Mouse (Mus musculus) embryonic facial prominence, embryonic 15.5 days (tissue): ENCODE data around the gene Shld1. TPM values are rescaled to one million over a fixed set of nuclear protein-coding genes. Genes with fewer than 3 reads are reported as not detected.

Experiments used
- ATAC-seq: fragments of 200-750 bp; cut with Nextera tagmentation; 2 replicates; pipeline ENCODE4 v1.8.0; 2017; ENCODE audit warnings: low read depth, moderate TSS enrichment; ENCODE audit not compliant: insufficient number of reproducible peaks, low FRiP score, low TSS enrichment
- H3K27ac ChIP-seq: fragments of 300-500 bp; sonication (generic); replicated peaks from 2 replicates; pipeline ENCODE4 v1.5.1; 2015; ENCODE audit warnings: mild to moderate bottlenecking, inconsistent platforms
- H3K27me3 ChIP-seq: fragments of 300-500 bp; sonication (generic); 2 replicates; pipeline ENCODE4 v1.6.1; 2015; ENCODE audit warnings: inconsistent platforms
- H3K36me3 ChIP-seq: fragments of 300-500 bp; sonication (generic); 2 replicates; pipeline ENCODE4 v1.6.1; 2015; ENCODE audit warnings: mild to moderate bottlenecking, inconsistent platforms
- H3K4me1 ChIP-seq: fragments of 300-500 bp; sonication (generic); 2 replicates; pipeline ENCODE4 v1.6.1; 2015; ENCODE audit warnings: inconsistent platforms
- H3K4me2 ChIP-seq: fragments of 300-500 bp; sonication (generic); replicated peaks from 2 replicates; pipeline ENCODE4 v1.6.1; 2015; ENCODE audit warnings: mild to moderate bottlenecking, inconsistent platforms
- H3K4me3 ChIP-seq: fragments of 300-500 bp; sonication (generic); replicated peaks from 2 replicates; pipeline ENCODE4 v1.5.1; 2015; ENCODE audit warnings: mild to moderate bottlenecking, inconsistent platforms
- H3K9ac ChIP-seq: fragments of 300-500 bp; sonication (generic); 2 replicates; pipeline ENCODE4 v1.6.1; 2015; ENCODE audit warnings: inconsistent platforms
- H3K9me3 ChIP-seq: fragments of 300-500 bp; sonication (generic); replicated peaks from 2 replicates; pipeline ENCODE4 v1.6.1; 2016; ENCODE audit warnings: inconsistent platforms
- WGBS: fragments of 180-500 bp; shearing (Covaris S2); methylation state at CpG from one replicate; pipeline ENCODE4 v1.1.7; 2015; 5-methylcytosine and 5-hydroxymethylcytosine counted together
- polyA plus RNA-seq: library from polyadenylated mRNA; unstranded; fragments of >200 nt; fragmentation: Nextera tagmentation; extraction: Ambion mirVana; gene quantifications from 2 replicates; pipeline ENCODE4 v1.2.1, GENCODE M21; 2015

Gene Shld1
- 12.7 and 15.7 TPM in 2 replicates for polyA plus RNA-seq

DNA sequence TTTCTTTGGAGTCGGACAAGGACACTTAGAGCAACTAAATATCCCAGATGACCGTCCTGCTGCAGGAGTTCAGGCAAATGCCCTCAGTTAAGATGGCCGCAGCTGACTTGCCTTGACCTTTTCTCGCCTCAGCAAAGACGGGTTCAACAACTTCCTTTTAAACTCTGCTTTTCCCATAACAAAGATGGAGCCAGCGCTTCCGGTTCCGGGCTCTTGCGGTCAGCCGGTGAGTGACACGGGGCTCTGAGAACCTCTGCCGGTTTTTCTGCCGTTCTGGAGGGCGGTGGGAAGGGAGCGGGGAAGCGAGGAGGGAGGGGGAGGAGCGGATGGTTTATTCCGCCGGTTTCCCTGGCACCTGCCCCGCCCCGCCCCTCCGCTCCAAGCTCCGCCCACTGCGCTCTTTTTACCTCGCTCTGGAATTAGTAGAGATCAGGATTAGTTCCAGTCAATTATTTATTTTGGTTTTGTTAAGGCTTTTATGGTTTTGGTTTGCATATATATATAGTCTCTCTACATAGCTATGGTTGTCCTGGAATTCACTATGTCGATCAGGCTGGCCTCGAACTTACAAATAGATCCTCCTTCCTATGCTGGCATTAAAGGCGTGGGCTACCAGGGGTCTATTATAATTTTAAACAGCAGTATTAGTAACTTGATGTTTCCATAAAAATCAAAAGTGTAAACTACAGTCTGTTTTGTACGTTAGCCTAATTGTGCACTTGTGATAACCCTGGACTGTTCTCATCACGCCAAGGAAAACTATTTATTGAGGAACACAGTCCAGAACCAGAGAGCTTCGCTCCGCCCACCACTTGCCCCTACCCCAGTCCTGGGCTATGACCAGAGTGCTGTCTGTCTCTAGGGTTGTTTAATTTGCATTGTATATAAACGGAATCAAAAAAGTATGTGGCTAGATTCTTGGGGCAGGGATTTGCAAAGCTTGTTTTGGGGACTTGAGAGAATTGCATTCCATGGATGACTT is at the start of gene Shld1:
Gene Shld1, plus strand, starts transcription at position 176 of the 982 bp plus-strand sequence.
- peak within 1 kb of the TSS; percentile 85 for H3K27ac ChIP-seq
- peak within 1 kb of the TSS; percentile 67 for H3K4me3 ChIP-seq
- no peaks in the 10 kb centered on the region for H3K36me3 ChIP-seq
- ATAC-seq, result peak; percentile 82
- H3K9ac ChIP-seq, result peak within 1 kb of the TSS; percentile 24; the same call in 1 of the 2 replicates
- WGBS, result 7% methylated on average over 33 of the region's 33 CpGs
- H3K27me3 ChIP-seq, result no peaks in the 10 kb centered on the region
- peaks cover 17% of the 10 kb centered on the region for H3K4me1 ChIP-seq
- H3K4me2 ChIP-seq, result peak within 1 kb of the TSS; percentile 49
- no peaks in the 10 kb centered on the region for H3K9me3 ChIP-seq

DNA sequence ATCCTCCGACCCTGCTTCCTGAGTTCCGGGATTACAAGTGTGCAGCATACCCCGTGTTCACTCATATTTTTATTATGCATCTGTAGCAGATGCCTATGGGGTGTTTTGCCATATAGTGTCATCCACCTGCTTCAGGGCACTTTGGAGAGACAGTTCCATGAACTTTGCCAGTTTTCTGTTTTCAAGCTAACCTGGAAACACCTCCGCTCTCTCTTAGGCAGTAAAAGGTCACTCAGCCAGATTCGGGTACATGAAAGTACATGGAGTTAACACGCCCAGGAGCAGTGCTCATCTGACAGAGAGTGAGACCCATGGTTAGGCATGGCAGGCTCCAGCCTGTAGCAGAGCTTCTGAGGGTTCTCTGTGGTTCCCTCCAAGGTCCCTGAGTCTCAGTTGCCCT is 48.4 kb upstream of the Shld1 start:
- no peaks in the 10 kb centered on the region for H3K9me3 ChIP-seq
- H3K9ac ChIP-seq, result no peak overlapping the region
- no peak overlapping the region for H3K27ac ChIP-seq
- no peak overlapping the region for H3K4me2 ChIP-seq
- no peak overlapping the region for H3K4me3 ChIP-seq
- WGBS, result 86% methylated on average over 6 of the region's 6 CpGs
- no peaks in the 10 kb centered on the region for H3K4me1 ChIP-seq
- H3K27me3 ChIP-seq, result no peaks in the 10 kb centered on the region
- H3K36me3 ChIP-seq, result no peaks in the 10 kb centered on the region
- no peak for ATAC-seq

DNA sequence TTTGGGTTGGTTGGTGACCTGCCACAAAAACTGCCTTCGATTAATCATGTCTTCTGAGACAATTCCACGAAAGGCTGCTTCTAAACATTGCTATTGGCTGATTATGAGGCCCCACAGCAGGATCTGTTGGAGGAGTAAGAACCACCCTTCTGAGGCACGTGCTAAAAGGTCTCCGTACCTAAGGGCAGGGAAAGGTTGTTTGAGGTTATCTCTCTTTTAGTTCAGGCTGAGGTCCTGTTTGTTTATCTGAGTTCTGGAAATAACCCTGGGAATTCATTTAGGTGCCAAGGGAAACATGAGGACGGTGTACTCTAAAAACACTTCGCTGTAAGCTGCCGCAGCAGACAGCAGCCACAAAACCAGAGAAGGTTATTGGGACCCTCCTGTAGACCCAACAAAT is 47.4 kb upstream of the Shld1 start:
- Histone ChIP-seq H3K4me2 (no peak overlapping the region), H3K4me1 (no peaks in the 10 kb centered on the region), H3K4me3 (no peak overlapping the region), H3K9me3 (no peaks in the 10 kb centered on the region), H3K27me3 (no peaks in the 10 kb centered on the region), H3K36me3 (no peaks in the 10 kb centered on the region), H3K9ac (no peak overlapping the region), H3K27ac (no peak overlapping the region)
- no peak for ATAC-seq
- 86% methylated on average over 7 of the region's 7 CpGs for WGBS

DNA sequence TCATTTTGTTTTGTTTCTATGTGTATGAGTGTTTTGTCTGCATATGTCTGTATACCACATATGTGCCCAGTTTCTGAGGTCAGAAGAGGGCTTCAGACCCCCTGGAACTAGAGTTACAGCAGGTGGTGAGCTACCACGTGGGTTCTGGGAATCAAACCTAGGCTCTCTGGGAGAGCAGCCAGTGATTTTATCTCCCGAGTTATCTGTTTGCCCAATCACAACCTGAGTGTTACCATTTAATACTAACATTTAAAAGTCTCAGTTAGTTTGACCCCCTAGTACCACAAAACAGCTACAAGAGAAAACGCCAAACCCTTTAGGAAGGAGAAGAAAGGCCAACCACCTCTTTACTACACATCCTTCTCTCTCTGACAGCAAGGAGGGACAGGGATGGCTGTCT is 45.5 kb upstream of the Shld1 start:
- Histone ChIP-seq H3K9me3 (no peaks in the 10 kb centered on the region), H3K36me3 (no peaks in the 10 kb centered on the region), H3K4me3 (no peak overlapping the region), H3K9ac (no peak overlapping the region), H3K4me1 (no peaks in the 10 kb centered on the region), H3K4me2 (no peak overlapping the region), H3K27ac (no peak overlapping the region), H3K27me3 (no peaks in the 10 kb centered on the region)
- WGBS, result 51% methylated on average over 3 of the region's 3 CpGs
- no peak for ATAC-seq

DNA sequence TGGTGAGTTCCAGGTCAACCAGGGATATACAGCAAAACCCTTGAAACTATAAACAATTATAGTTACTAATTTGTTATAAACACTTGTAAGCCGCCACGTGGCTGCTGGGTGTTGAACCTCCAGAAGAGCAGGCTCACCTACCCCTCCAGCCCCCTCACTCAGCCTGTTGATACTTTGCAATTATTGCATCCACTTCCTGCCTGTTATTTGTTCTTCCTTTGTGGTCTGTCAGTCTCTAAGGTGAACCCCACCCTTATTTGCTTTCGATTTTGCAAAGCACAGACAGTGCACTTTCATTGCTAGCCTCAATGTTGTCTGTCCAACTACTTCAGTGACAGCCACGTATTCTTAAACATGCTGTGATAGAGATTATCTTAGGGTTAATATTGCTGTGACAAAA is 43.6 kb upstream of the Shld1 start:
- Histone ChIP-seq H3K36me3 (no peaks in the 10 kb centered on the region), H3K9me3 (no peaks in the 10 kb centered on the region), H3K9ac (no peak overlapping the region), H3K27ac (no peak overlapping the region), H3K4me2 (no peak overlapping the region), H3K27me3 (no peaks in the 10 kb centered on the region), H3K4me3 (no peak overlapping the region), H3K4me1 (no peaks in the 10 kb centered on the region)
- no peak for ATAC-seq
- 72% methylated on average over 4 of the region's 4 CpGs for WGBS

DNA sequence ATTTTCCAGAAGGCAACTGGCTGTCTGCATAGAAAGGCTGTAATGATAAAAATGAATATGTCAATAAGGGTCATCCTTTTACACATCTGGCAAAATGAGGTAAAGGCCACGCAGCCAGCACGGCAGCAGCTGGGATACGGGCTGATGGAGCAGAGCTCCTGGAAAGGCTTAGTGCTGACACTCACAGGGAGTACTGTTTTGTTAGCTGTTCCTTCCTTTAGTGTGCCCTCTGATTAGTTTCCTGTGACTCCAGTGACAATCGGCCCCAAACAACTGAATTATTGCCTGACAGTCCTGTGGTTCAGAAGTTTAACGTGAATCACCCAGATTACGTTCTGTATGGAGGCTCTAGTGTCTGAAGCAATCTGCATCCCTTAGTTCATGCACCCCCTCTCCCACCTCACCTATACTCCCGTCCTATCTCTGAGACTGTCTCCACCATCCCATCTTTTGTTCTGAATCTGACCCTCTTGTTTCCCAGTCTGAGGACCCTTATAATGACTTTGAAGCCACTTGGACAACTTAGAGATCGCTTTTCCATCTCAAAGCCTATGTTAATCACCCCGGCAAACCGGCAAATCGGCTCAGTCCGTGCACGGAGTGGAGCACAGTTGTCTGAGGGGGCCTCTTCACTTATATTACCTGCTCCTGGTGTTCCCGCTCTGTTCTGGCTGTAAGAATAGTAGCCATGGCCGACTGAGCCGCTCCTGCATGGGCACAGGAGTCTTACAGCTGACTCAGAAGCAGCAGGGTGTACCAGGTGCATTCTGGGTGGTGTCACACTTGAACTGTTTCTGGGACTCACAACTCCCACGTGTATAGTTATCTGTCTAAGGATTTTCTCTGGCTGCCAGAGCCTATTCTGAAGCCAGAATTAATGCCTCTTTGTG is 39.6 kb upstream of the Shld1 start:
- Histone ChIP-seq H3K27ac (no peak overlapping the region), H3K4me1 (no peaks in the 10 kb centered on the region), H3K36me3 (no peaks in the 10 kb centered on the region), H3K9me3 (no peaks in the 10 kb centered on the region), H3K27me3 (no peaks in the 10 kb centered on the region), H3K9ac (no peak overlapping the region), H3K4me2 (no peak overlapping the region), H3K4me3 (no peak overlapping the region)
- no peak for ATAC-seq
- 65% methylated on average over 17 of the region's 17 CpGs for WGBS

DNA sequence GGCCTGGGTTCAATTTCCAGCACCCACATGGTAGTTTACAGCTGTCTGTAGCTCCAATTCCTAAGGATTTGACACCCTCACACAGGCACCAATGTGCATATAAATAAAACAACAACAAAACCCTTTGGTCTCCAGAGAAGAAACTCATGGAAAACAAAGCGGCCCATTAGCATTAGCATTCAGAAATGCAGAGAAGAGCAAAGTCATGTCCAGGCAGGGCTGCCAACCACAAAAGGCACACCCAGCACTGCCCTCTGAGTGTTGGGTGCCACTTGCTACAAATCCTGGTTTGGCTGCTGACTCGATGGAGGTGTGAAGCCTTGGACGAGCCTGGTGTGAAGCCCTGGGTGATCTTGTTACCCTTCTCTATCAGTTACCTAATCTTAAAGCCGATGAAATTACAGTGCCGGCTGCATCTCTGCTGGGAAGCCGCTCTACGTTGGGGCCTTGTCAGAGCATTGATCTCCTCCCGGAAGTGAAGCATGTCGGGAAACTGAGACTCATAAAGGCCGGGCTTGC is 37.3 kb upstream of the Shld1 start:
- Histone ChIP-seq H3K27me3 (no peaks in the 10 kb centered on the region), H3K9me3 (no peaks in the 10 kb centered on the region), H3K27ac (no peak overlapping the region), H3K4me3 (no peak overlapping the region), H3K4me1 (0 out of 2 replicates have a peak, but pooled peaks cover 5% of the 10 kb centered on the region), H3K9ac (no peak overlapping the region), H3K36me3 (no peaks in the 10 kb centered on the region), H3K4me2 (no peak overlapping the region)
- 73% methylated on average over 10 of the region's 10 CpGs for WGBS
- ATAC-seq, result no peak

DNA sequence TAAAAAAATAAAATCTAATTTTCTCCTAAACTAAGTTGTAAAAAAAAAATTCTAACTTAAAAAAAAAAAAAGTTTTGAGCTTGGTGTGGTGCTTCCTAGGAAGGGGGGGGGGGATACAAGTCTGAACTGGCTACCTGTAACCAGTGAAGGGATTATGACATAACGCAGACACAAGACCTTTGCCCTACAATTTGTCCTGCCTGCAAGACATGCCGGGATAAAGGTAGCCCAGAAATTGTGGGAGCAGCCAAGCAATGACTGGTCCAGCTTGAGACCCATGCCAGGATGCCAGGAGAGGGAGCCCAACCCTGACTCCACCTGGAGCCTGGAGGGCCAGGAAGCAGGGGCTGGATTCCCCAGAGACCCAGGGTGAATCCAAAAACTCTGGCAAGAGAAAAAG is 36.2 kb upstream of the Shld1 start:
- Histone ChIP-seq H3K4me3 (no peak overlapping the region), H3K4me2 (no peak overlapping the region), H3K27ac (no peak overlapping the region), H3K4me1 (0 out of 2 replicates have a peak, but pooled peaks cover 5% of the 10 kb centered on the region), H3K9me3 (no peaks in the 10 kb centered on the region), H3K27me3 (no peaks in the 10 kb centered on the region), H3K9ac (no peak overlapping the region), H3K36me3 (no peaks in the 10 kb centered on the region)
- no peak for ATAC-seq
- 45% methylated on average over 2 of the region's 2 CpGs for WGBS

DNA sequence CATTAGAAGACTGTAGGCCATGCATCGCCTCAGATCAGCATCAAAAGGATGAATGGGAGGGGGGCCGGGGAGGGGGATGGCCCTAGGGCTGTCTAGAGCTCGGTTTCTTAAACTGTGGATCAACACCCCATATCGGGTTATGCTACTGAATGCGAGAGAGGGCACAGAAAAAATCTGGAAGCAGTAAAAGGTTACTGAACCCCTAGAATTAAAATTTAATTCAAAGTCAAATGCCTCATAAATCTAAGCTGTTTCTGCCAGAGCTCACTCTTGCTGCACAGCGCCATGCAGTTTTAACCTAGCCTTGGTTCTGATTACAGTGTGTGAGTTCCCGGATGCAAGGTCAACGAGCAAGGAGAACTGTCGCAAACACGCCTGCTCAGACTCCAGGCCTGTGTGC is 34.3 kb upstream of the Shld1 start:
- Histone ChIP-seq H3K4me3 (no peak overlapping the region), H3K27ac (no peak overlapping the region), H3K9ac (no peak overlapping the region), H3K4me1 (0 out of 2 replicates have a peak, but pooled peaks cover 5% of the 10 kb centered on the region), H3K36me3 (no peaks in the 10 kb centered on the region), H3K4me2 (no peak overlapping the region), H3K9me3 (no peaks in the 10 kb centered on the region), H3K27me3 (no peaks in the 10 kb centered on the region)
- 15% methylated on average over 10 of the region's 10 CpGs for WGBS
- ATAC-seq, result no peak

DNA sequence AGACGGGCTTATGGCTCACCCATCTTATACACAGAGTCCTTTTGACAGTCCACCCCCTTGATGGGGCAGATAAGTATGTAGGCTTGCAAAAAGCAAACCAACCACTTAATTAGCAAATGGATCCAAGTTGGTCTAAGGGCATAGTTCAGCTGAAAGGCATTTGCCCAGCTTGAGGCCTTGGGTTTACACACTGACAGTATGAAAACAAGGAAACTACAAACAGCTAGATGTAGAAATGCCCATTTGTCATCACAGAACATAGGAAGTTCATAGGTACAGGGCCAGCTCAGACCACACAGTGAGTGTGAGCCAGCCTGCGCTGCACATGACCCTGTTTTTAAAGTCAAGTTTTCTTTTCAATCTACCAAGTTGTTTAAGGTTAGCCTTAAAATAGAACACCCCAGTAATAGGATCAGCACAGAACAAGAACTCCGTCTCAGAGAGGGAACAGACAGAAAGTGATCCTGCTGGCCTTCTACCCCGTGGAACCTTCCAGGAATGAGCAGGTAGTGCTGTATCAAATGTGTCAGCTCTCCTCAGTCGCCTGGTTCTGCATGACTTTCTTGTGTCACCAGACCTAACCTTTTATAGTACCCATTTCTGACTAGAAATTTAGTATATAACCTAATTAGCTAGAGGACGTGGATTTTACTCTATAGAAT is 31.8 kb upstream of the Shld1 start:
- H3K4me2 ChIP-seq, result no peak overlapping the region
- 0 out of 2 replicates have a peak, but pooled peaks cover 5% of the 10 kb centered on the region for H3K4me1 ChIP-seq
- H3K27me3 ChIP-seq, result no peaks in the 10 kb centered on the region
- no peaks in the 10 kb centered on the region for H3K9me3 ChIP-seq
- H3K27ac ChIP-seq, result no peak overlapping the region
- WGBS, result 78% methylated on average over 6 of the region's 6 CpGs
- ATAC-seq, result no peak
- no peaks in the 10 kb centered on the region for H3K36me3 ChIP-seq
- H3K4me3 ChIP-seq, result no peak overlapping the region
- H3K9ac ChIP-seq, result no peak overlapping the region
